Mouse (Mus musculus) limb, embryonic 13.5 days (tissue): Measurements from ENCODE around the gene Zfp870. TPM values are rescaled to one million over a fixed set of nuclear protein-coding genes. Genes with fewer than 3 reads are reported as not detected.

ENCODE experiments used
- ATAC-seq: fragments of 200-750 bp; cut with Nextera tagmentation; 2 replicates; pipeline ENCODE4 v1.8.0; 2017; ENCODE audit warnings: low read depth, moderate number of reproducible peaks, moderate TSS enrichment; ENCODE audit not compliant: low FRiP score
- H3K27ac ChIP-seq: fragments of 300-500 bp; sonication (generic); 2 replicates; pipeline ENCODE4 v1.5.1; 2015; ENCODE audit warnings: inconsistent platforms, mild to moderate bottlenecking, moderate library complexity
- H3K27me3 ChIP-seq: fragments of 300-500 bp; sonication (generic); 2 replicates; pipeline ENCODE4 v1.6.1; 2015; ENCODE audit warnings: mild to moderate bottlenecking, inconsistent platforms
- H3K36me3 ChIP-seq: fragments of 300-500 bp; sonication (generic); 2 replicates; pipeline ENCODE4 v1.6.1; 2015; ENCODE audit warnings: inconsistent platforms, mild to moderate bottlenecking, moderate library complexity
- H3K4me1 ChIP-seq: fragments of 300-500 bp; sonication (generic); 2 replicates; pipeline ENCODE4 v1.6.1; 2015; ENCODE audit warnings: inconsistent platforms
- H3K4me2 ChIP-seq: fragments of 300-500 bp; sonication (generic); replicated peaks from 2 replicates; pipeline ENCODE4 v1.6.1; 2015; ENCODE audit warnings: inconsistent platforms, mild to moderate bottlenecking, moderate library complexity
- H3K4me3 ChIP-seq: fragments of 300-500 bp; sonication (generic); 2 replicates; pipeline ENCODE4 v1.5.1; 2015; ENCODE audit warnings: moderate library complexity, mild to moderate bottlenecking, inconsistent platforms
- H3K9ac ChIP-seq: fragments of 300-500 bp; sonication (generic); 2 replicates; pipeline ENCODE4 v1.6.1; 2015; ENCODE audit warnings: mild to moderate bottlenecking, inconsistent platforms
- H3K9me3 ChIP-seq: fragments of 300-500 bp; sonication (generic); 2 replicates; pipeline ENCODE4 v1.6.1; 2016; ENCODE audit warnings: inconsistent platforms
- WGBS: fragments of 180-500 bp; shearing (Covaris S2); methylation state at CpG from one replicate; pipeline ENCODE4 v1.1.7; 2015; 5-methylcytosine and 5-hydroxymethylcytosine counted together
- polyA plus RNA-seq: library from polyadenylated mRNA; unstranded; fragments of >200 nt; fragmentation: Nextera tagmentation; extraction: Ambion mirVana; gene quantifications from 2 replicates; pipeline ENCODE4 v1.2.1, GENCODE M21; 2015

Zfp870 gene
- 7.1 and 9.5 TPM in 2 replicates for polyA plus RNA-seq

DNA sequence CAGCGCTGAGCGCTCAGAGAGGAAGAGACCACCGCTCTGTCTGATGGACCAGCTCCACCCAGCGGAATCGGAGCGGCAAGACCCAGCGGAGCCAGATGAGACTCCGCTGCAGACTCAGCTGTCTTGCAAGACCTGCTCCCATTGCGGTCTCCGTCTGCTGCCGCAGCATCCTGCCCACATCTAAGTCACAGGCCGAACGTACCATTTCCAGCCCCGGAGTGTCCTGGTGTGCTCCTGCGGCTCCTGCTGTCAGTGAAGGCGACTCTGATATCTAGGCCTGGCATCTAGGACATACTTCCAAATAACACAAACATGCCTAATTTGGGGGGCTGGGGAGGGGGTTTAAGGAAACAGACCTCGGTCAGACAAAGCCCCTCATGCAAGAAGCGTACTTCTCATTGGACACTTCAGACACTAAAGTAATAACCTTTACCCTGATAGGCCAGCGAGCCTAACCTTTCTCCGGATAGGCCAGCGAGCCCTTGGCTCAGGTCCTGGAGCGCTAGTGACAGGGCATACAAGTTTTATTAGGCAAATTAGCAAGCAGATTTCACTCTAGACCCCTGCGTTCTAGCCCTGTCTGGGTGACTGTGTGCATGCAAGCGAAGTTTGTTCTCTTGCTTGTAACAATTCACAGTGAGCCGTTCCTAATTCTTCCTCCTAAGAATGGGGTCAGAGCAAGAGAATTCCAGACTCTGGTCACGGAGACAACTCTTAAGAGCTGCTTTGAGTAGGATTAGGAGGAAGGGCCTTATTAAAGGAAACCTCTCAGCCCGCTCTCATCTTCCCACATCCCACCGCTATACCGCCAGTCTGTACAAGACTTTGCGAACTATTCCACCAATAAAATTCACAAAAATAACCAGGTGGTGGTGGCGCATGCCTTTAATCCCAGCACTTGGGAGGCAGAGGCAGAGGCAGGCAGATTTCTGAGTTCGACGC, at the start of gene Zfp870:
Zfp870 (minus strand) TSS at position 404 of the 942 bp plus-strand sequence.
- H3K36me3 ChIP-seq, result peaks cover 12% of the 10 kb centered on the region
- WGBS, result 11% methylated on average over 33 of the region's 33 CpGs

DNA sequence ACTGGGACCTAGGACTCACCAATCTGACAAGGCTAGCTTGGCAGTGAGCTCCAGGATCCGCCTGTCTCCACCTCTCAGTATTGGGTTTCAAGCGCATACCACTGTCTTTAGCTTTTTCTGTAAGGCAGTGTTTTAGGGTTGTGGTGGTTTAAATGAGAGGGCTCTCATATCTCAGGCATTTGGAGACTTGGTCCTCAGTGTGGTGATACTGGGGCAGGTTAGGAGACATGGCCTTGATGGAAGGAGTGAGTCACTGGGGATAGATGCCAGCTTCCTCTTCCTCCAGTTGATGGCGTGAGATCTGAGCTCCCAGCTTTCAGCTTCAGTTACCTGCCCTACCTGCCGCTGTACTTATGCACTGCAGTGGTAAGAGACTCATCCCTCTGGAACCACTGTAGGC, 48.4 kb upstream of the Zfp870 start:
- Histone ChIP-seq H3K9me3 (no peaks in the 10 kb centered on the region), H3K9ac (no peak overlapping the region), H3K4me1 (no peaks in the 10 kb centered on the region), H3K4me3 (no peak overlapping the region), H3K27me3 (no peaks in the 10 kb centered on the region), H3K4me2 (no peak overlapping the region), H3K27ac (no peak overlapping the region), H3K36me3 (no peaks in the 10 kb centered on the region)
- no peak for ATAC-seq
- WGBS, result 80% methylated on average over 4 of the region's 4 CpGs

More for the DNA sequence above, at the start of gene Zfp870:
- Histone ChIP-seq H3K4me2 (peak within 1 kb of the TSS; percentile 81), H3K27me3 (no peaks in the 10 kb centered on the region), H3K4me3 (peak within 1 kb of the TSS; percentile 78), H3K9ac (peak within 1 kb of the TSS; percentile 89), H3K9me3 (no peaks in the 10 kb centered on the region), H3K4me1 (peaks cover 10% of the 10 kb centered on the region), H3K27ac (peak within 1 kb of the TSS; percentile 85)
- ATAC-seq, result peak; percentile 97

DNA sequence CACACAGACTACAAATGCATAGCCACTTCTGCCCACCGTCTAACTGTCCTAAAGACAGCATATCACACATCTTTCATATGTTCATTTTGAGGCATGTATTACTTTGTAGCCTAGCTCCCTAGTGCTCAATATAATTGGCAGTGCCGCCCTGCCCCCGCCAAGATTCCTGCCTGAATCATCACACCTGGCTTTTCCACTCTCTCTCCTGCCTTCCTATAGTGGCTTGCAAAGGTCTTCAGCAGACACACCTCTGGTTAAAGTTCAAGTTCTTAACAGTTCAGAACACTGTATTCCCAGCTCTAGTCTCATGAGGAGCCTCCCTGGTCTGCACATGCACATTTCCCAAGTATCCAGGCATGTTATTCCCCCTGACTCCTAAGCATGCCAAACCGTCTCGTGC, 36.4 kb upstream of the Zfp870 start:
- Histone ChIP-seq H3K9me3 (no peaks in the 10 kb centered on the region), H3K4me3 (no peak overlapping the region), H3K36me3 (no peaks in the 10 kb centered on the region), H3K9ac (no peak overlapping the region), H3K27ac (no peak overlapping the region), H3K4me2 (no peak overlapping the region), H3K27me3 (peaks cover 11% of the 10 kb centered on the region; the same call in 1 of the 2 replicates), H3K4me1 (0 out of 2 replicates have a peak, but pooled peaks cover 3% of the 10 kb centered on the region)
- WGBS, result 80% methylated on average over 5 of the region's 5 CpGs
- no peak for ATAC-seq

- Histone ChIP-seq H3K9me3 (peaks cover 7% of the 10 kb centered on the region; the same call in 1 of the 2 replicates), H3K4me1 (0 out of 2 replicates have a peak, but pooled peaks cover 3% of the 10 kb centered on the region), H3K27me3 (peaks cover 13% of the 10 kb centered on the region; the same call in 1 of the 2 replicates), H3K4me2 (peak overlapping the region; percentile 74), H3K4me3 (peak overlapping the region; percentile 53), H3K9ac (peak overlapping the region; percentile 72), H3K36me3 (no peaks in the 10 kb centered on the region), H3K27ac (no peak overlapping the region)
- WGBS, result 19% methylated on average over 32 of the region's 32 CpGs
- ATAC-seq, result peak; percentile 93
These were observed 33.3 kb upstream of the Zfp870 start for GRCm38 (mm10) chr17:32924658-32925312.

DNA sequence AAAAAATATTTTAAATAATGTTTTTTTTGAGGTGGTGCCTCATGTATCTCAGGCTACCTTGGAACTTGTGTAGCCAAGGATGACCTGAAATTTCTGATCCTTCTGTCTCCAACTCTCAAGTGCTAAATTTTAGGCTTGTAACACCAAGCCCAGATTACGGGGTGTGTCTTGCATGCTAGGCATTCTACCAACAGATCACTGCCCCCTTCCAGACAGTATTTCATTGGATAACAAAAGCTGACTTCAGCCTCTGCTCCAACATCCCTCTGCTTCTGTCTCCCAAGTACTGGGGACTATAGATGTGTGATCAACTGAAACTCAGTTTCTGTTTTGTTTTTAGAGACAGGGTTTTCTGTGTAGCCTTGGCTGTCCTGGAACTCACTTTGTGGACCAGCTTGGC, 32.2 kb upstream of the Zfp870 start:
- Histone ChIP-seq H3K4me1 (0 out of 2 replicates have a peak, but pooled peaks cover 3% of the 10 kb centered on the region), H3K4me2 (no peak overlapping the region), H3K27ac (no peak overlapping the region), H3K9me3 (peaks cover 7% of the 10 kb centered on the region; the same call in 1 of the 2 replicates), H3K4me3 (no peak overlapping the region), H3K9ac (no peak overlapping the region), H3K27me3 (peaks cover 9% of the 10 kb centered on the region; the same call in 1 of the 2 replicates), H3K36me3 (no peaks in the 10 kb centered on the region)
- ATAC-seq, result no peak
- 91% methylated on average over 1 of the region's 1 CpGs for WGBS

DNA sequence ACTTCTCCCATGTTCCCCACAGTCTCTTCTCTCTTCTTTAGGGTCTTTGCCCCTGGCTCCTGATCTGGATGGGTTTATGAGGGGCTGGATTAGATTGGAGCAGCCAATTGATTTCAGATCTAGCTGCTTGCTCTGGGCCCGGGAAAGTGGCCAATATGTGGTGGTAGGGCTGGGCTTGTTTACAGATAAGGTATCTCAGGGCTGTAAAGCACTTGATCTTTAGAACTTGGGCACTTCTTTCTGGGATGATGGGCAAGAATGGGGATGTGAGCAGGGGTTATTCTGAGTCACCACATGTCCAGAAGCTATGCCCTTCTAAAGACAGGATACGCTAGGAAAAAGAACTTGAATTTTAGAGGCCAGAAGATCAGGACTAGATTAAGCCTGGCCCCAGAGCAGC, 27.7 kb upstream of the Zfp870 start:
- H3K27ac ChIP-seq, result no peak overlapping the region
- no peaks in the 10 kb centered on the region for H3K36me3 ChIP-seq
- no peak overlapping the region for H3K4me3 ChIP-seq
- H3K9ac ChIP-seq, result no peak overlapping the region
- H3K9me3 ChIP-seq, result peaks cover 7% of the 10 kb centered on the region; the same call in 1 of the 2 replicates
- peaks cover 3% of the 10 kb centered on the region; the same call in 1 of the 2 replicates for H3K27me3 ChIP-seq
- 62% methylated on average over 2 of the region's 2 CpGs for WGBS
- no peaks in the 10 kb centered on the region for H3K4me1 ChIP-seq
- ATAC-seq, result no peak
- H3K4me2 ChIP-seq, result no peak overlapping the region

DNA sequence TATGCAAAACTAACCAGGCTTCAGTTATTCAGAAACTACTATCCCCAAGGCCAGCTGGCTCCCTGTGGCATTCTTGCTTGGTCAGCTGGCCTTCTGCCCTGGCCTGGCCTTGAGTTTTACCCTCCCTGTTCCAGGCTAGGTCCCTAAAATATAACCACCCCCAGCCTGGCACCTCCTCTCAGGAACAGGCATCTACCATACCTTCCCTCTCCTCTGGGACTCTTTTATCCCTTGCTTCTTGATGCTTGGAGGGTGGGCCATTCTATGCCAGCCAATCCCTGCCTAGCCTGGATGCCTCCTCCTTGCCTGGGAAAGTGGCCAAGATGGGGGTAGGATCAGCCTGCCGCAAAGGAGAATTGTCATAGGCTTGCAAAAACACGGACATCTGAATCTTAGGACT, 25.7 kb upstream of the Zfp870 start, which contains the start of gene Cyp4f14:
Cyp4f14 (minus strand) TSS at position 212 of the 400 bp plus-strand sequence.
- H3K9me3 ChIP-seq, result peaks cover 7% of the 10 kb centered on the region; the same call in 1 of the 2 replicates
- ATAC-seq, result no peak
- no peak within 1 kb of the TSS for H3K4me3 ChIP-seq
- H3K27ac ChIP-seq, result no peak within 1 kb of the TSS
- no peak within 1 kb of the TSS for H3K9ac ChIP-seq
- 68% methylated on average over 2 of the region's 2 CpGs for WGBS
- H3K4me1 ChIP-seq, result no peaks in the 10 kb centered on the region
- no peaks in the 10 kb centered on the region for H3K36me3 ChIP-seq
- no peak within 1 kb of the TSS for H3K4me2 ChIP-seq
- H3K27me3 ChIP-seq, result peaks cover 3% of the 10 kb centered on the region; the same call in 1 of the 2 replicates

DNA sequence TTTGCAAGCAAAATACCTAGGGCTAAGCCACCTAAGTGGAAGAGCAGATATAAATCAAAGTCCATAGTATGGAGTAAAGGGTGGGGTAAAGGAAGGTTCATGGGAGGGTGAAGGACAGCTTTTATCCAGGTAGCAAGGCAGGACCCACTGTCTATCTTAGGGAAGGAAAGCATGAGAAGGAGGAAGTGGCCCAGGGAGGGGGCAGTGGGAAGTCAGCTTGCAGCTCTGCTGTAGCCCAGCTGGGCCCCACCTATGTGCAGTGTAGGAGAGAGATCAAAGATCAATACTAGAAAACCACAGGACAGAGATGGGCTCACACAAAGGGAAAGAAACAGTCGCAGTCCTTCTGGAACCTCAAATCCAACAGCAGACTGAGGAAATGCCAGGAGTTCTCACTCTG, 24.6 kb upstream of the Zfp870 start:
- H3K9ac ChIP-seq, result no peak overlapping the region
- no peaks in the 10 kb centered on the region for H3K4me1 ChIP-seq
- WGBS, result 67% methylated on average over 1 of the region's 1 CpGs
- H3K4me3 ChIP-seq, result no peak overlapping the region
- H3K36me3 ChIP-seq, result no peaks in the 10 kb centered on the region
- no peak for ATAC-seq
- H3K27ac ChIP-seq, result no peak overlapping the region
- H3K27me3 ChIP-seq, result peaks cover 3% of the 10 kb centered on the region; the same call in 1 of the 2 replicates
- H3K4me2 ChIP-seq, result no peak overlapping the region
- H3K9me3 ChIP-seq, result peaks cover 1% of the 10 kb centered on the region; the same call in 1 of the 2 replicates

DNA sequence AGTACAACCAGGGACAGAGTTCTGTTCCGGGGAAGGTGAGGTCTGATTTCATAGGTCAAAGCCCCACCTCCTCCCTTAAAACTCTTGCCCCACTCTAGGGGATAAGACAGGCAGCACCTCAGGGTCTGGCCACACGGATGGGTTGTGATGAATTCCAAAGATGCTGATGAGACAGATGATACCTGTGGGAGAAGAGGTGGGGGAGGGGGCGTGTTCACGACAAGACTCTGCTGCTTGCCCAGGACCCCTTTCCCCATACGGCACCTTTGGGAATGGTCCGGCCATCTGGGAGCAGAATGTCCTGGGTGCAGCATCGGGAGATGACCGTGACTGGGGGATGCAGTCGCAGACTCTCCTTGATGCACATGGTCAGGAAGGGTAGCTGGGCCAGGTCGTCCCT, 14.7 kb upstream of the Zfp870 start:
- ATAC-seq, result no peak
- 78% methylated on average over 10 of the region's 10 CpGs for WGBS
- H3K27ac ChIP-seq, result no peak overlapping the region

GRCm38 (mm10) chr17:32905239-32905638, 13.8 kb upstream of the Zfp870 start:
- Histone ChIP-seq H3K36me3 (no peaks in the 10 kb centered on the region), H3K4me3 (no peak overlapping the region), H3K27ac (no peak overlapping the region), H3K4me1 (no peaks in the 10 kb centered on the region), H3K9ac (no peak overlapping the region), H3K9me3 (no peaks in the 10 kb centered on the region), H3K4me2 (peak overlapping the region; percentile 48), H3K27me3 (peaks cover 11% of the 10 kb centered on the region; the same call in 1 of the 2 replicates)
- 19% methylated on average over 19 of the region's 19 CpGs for WGBS
- ATAC-seq, result no peak

More for the DNA sequence above, 14.7 kb upstream of the Zfp870 start:
- Histone ChIP-seq H3K27me3 (peaks cover 11% of the 10 kb centered on the region; the same call in 1 of the 2 replicates), H3K36me3 (no peaks in the 10 kb centered on the region), H3K9ac (no peak overlapping the region), H3K4me2 (no peak overlapping the region), H3K4me3 (no peak overlapping the region), H3K4me1 (no peaks in the 10 kb centered on the region), H3K9me3 (no peaks in the 10 kb centered on the region)

DNA sequence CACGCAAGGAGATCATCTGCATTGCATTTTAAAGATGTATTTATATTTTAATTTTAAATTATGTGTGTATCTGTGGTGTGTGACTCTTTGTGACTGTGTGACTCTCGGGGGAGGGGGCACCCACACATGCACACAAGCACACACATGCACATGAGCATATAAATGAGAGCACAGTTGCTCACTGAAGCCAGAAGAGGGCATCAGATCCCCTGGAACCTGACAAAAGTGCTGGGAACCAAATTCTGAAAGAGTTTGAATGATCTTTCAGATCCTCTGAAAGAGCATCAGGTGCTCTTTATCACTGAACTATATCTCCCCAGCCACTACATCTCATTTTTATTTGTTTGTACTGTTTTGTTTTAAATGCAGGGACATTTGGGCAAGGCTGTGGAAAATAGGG, 13.0 kb upstream of the Zfp870 start:
- Histone ChIP-seq H3K4me1 (no peaks in the 10 kb centered on the region), H3K9ac (no peak overlapping the region), H3K4me2 (no peak overlapping the region), H3K9me3 (no peaks in the 10 kb centered on the region), H3K36me3 (no peaks in the 10 kb centered on the region), H3K27ac (no peak overlapping the region), H3K27me3 (peaks cover 11% of the 10 kb centered on the region; the same call in 1 of the 2 replicates), H3K4me3 (no peak overlapping the region)
- ATAC-seq, result no peak
- 73% methylated on average over 2 of the region's 2 CpGs for WGBS
